Mouse (Mus musculus): ENCODE measurements around the gene Mcrip2. TPM values are rescaled to one million over a fixed set of nuclear protein-coding genes. Genes with fewer than 3 reads are reported as not detected.

Mcrip2 gene
- total RNA-seq (2021), result 10 to 100 TPM; 17.8 to 25.7 TPM
- long read RNA-seq, experiment 1, partial matches to known transcripts, result 4 of 10 reads
- long read RNA-seq, experiment 1, other reads (novel, unspliced or antisense), result 2 of 10 reads
- long read RNA-seq, experiment 2, partial matches to known transcripts, result 2 of 8 reads
- long read RNA-seq, experiment 2, other reads (novel, unspliced or antisense), result 3 of 8 reads

- Histone ChIP-seq H3K4me3 (peak within 1 kb of the TSS; percentile 91), H3K27ac (peak within 1 kb of the TSS; percentile 88)
- DNase-seq (ENCODE audit: extremely low spot score in 1 of 2, low spot score in 2 of 2), result peak; percentile 80 to 82
- TF ChIP-seq CTCF (IDR thresholded peaks at IDR 0.05), result no peak
- intact Hi-C loops (cut with DNase I), result no loop called here
These were observed at the start of gene Mcrip2 for GRCm38 (mm10) chr17:25868601-25869191. Gene Mcrip2 (minus strand): TSS chr17:25868764.

GRCm38 (mm10) chr17:25918037-25918750 lies 49.6 kb upstream of the Mcrip2 start:
- Histone ChIP-seq H3K27ac (peak overlapping the region; percentile 94), H3K4me3 (peak overlapping the region; percentile 97)
- no peak for DNase-seq (ENCODE audit: extremely low spot score in 1 of 2, low spot score in 2 of 2)
- intact Hi-C loops (cut with DNase I), result loop anchor here (2.0 to 5.0 kb wide), 2 partner anchors 41 to 67 kb away; partner anchors contain the start of genes Capn15 and Mettl26
- no peak for TF ChIP-seq CTCF (IDR thresholded peaks at IDR 0.05)

- intact Hi-C loops (cut with DNase I), result loop anchor here (5.0 kb wide), 1 partner anchor 40 kb away; the partner anchor contains the start of gene Mettl26
- Histone ChIP-seq H3K4me3 (peak overlapping the region; percentile 97; the same call in 1 of the 2 replicates), H3K27ac (peak overlapping the region; percentile 6; the same call in 1 of the 2 replicates)
- DNase-seq (ENCODE audit: extremely low spot score in 1 of 2, low spot score in 2 of 2), result no peak
- TF ChIP-seq CTCF (IDR thresholded peaks at IDR 0.05), result no peak
These were observed 48.5 kb upstream of the Mcrip2 start for GRCm38 (mm10) chr17:25916931-25917647.

GRCm38 (mm10) chr17:25914295-25914694 lies 45.7 kb upstream of the Mcrip2 start:
- no peak for TF ChIP-seq CTCF (IDR thresholded peaks at IDR 0.05)

GRCm38 (mm10) chr17:25913877-25914275 lies 45.3 kb upstream of the Mcrip2 start:
- intact Hi-C loops (cut with DNase I), result no loop called here
- H3K27ac ChIP-seq, result peak overlapping the region; percentile 77

More at GRCm38 (mm10) chr17:25914295-25914694, 45.7 kb upstream of the Mcrip2 start:
- no peak overlapping the region for H3K4me3 ChIP-seq
- intact Hi-C loops (cut with DNase I), result no loop called here
- no peak for DNase-seq (ENCODE audit: extremely low spot score in 1 of 2, low spot score in 2 of 2)
- H3K27ac ChIP-seq, result peak overlapping the region; percentile 77

GRCm38 (mm10) chr17:25913186-25913876 lies 44.8 kb upstream of the Mcrip2 start:
- Histone ChIP-seq H3K4me3 (peak overlapping the region; percentile 5; the same call in 1 of the 2 replicates), H3K27ac (peak overlapping the region; percentile 77)
- peak; percentile 70 for DNase-seq (ENCODE audit: extremely low spot score in 1 of 2, low spot score in 2 of 2)
- no peak for TF ChIP-seq CTCF (IDR thresholded peaks at IDR 0.05)
- intact Hi-C loops (cut with DNase I), result no loop called here

More at GRCm38 (mm10) chr17:25913877-25914275, 45.3 kb upstream of the Mcrip2 start:
- peak overlapping the region; percentile 5; the same call in 1 of the 2 replicates for H3K4me3 ChIP-seq
- DNase-seq (ENCODE audit: extremely low spot score in 1 of 2, low spot score in 2 of 2), result no peak
- TF ChIP-seq CTCF (IDR thresholded peaks at IDR 0.05), result no peak

GRCm38 (mm10) chr17:25911816-25912215 lies 43.3 kb upstream of the Mcrip2 start:
- TF ChIP-seq CTCF (IDR thresholded peaks at IDR 0.05), result no peak
- H3K27ac ChIP-seq, result peak overlapping the region; percentile 72
- DNase-seq (ENCODE audit: extremely low spot score in 1 of 2, low spot score in 2 of 2), result no peak

GRCm38 (mm10) chr17:25907640-25908039 lies 39.1 kb upstream of the Mcrip2 start:
- DNase-seq (ENCODE audit: extremely low spot score in 1 of 2, low spot score in 2 of 2), result no peak
- Histone ChIP-seq H3K27ac (0 out of 2 replicates have a peak overlapping the region, but pooled peaks have one; percentile 16), H3K4me3 (no peak overlapping the region)
- intact Hi-C loops (cut with DNase I), result no loop called here
- no peak for TF ChIP-seq CTCF (IDR thresholded peaks at IDR 0.05)

More at GRCm38 (mm10) chr17:25911816-25912215, 43.3 kb upstream of the Mcrip2 start:
- intact Hi-C loops (cut with DNase I), result no loop called here
- H3K4me3 ChIP-seq, result no peak overlapping the region

- no peak for DNase-seq (ENCODE audit: extremely low spot score in 1 of 2, low spot score in 2 of 2)
- intact Hi-C loops (cut with DNase I), result no loop called here
- TF ChIP-seq CTCF (IDR thresholded peaks at IDR 0.05), result no peak
- Histone ChIP-seq H3K27ac (no peak overlapping the region), H3K4me3 (no peak overlapping the region)
These were observed 34.5 kb upstream of the Mcrip2 start for GRCm38 (mm10) chr17:25903061-25903460.

GRCm38 (mm10) chr17:25900193-25900592 lies 31.6 kb upstream of the Mcrip2 start:
- DNase-seq (ENCODE audit: extremely low spot score in 1 of 2, low spot score in 2 of 2), result no peak
- peak; percentile 11 for TF ChIP-seq CTCF (IDR thresholded peaks at IDR 0.05)
- no peak overlapping the region for H3K27ac ChIP-seq
- no peak overlapping the region for H3K4me3 ChIP-seq
- intact Hi-C loops (cut with DNase I), result no loop called here

GRCm38 (mm10) chr17:25895891-25896290 lies 27.3 kb upstream of the Mcrip2 start:
- TF ChIP-seq CTCF (IDR thresholded peaks at IDR 0.05), result no peak
- peak overlapping the region; percentile 40 for H3K27ac ChIP-seq
- intact Hi-C loops (cut with DNase I), result loop anchor here (5.0 to 10.0 kb wide), 2 partner anchors 46 to 199 kb away; partner anchors contain the start of genes Decr2, Nhlrc4, Nme4 and Pigq
- H3K4me3 ChIP-seq, result no peak overlapping the region
- no peak for DNase-seq (ENCODE audit: extremely low spot score in 1 of 2, low spot score in 2 of 2)
